Mouse (Mus musculus) limb, embryonic 15.5 days (tissue): ENCODE data around the gene Msmp. TPM values are rescaled to one million over a fixed set of nuclear protein-coding genes. Genes with fewer than 3 reads are reported as not detected.
A peak's percentile ranks its signal among the peaks of the same experiment; 100 is the strongest.

Source experiments
- ATAC-seq: fragments of 200-750 bp; cut with Nextera tagmentation; 2 replicates; pipeline ENCODE4 v1.8.0; 2017; ENCODE audit warnings: low read depth, moderate TSS enrichment; ENCODE audit not compliant: insufficient number of reproducible peaks, low FRiP score, low TSS enrichment
- H3K27ac ChIP-seq: fragments of 300-500 bp; sonication (generic); 2 replicates; pipeline ENCODE4 v1.5.1; 2015; ENCODE audit warnings: moderate library complexity, mild to moderate bottlenecking, inconsistent platforms
- H3K27me3 ChIP-seq: fragments of 300-500 bp; sonication (generic); 2 replicates; pipeline ENCODE4 v1.6.1; 2015; ENCODE audit warnings: inconsistent platforms
- H3K36me3 ChIP-seq: fragments of 300-500 bp; sonication (generic); 2 replicates; pipeline ENCODE4 v1.6.1; 2015; ENCODE audit warnings: inconsistent platforms
- H3K4me1 ChIP-seq: fragments of 300-500 bp; sonication (generic); 2 replicates; pipeline ENCODE4 v1.6.1; 2015; ENCODE audit warnings: inconsistent platforms
- H3K4me2 ChIP-seq: fragments of 300-500 bp; sonication (generic); 2 replicates; pipeline ENCODE4 v1.6.1; 2015; ENCODE audit warnings: mild to moderate bottlenecking, inconsistent platforms
- H3K4me3 ChIP-seq: fragments of 300-500 bp; sonication (generic); 2 replicates; pipeline ENCODE4 v1.5.1; 2015; ENCODE audit warnings: mild to moderate bottlenecking, inconsistent platforms
- H3K9ac ChIP-seq: fragments of 300-500 bp; sonication (generic); 2 replicates; pipeline ENCODE4 v1.6.1; 2015; ENCODE audit warnings: inconsistent platforms
- H3K9me3 ChIP-seq: fragments of 300-500 bp; sonication (generic); 2 replicates; pipeline ENCODE4 v1.6.1; 2016; ENCODE audit warnings: inconsistent platforms
- WGBS: fragments of 180-500 bp; shearing (Covaris S2); methylation state at CpG from one replicate; pipeline ENCODE4 v1.1.7; 2015; 5-methylcytosine and 5-hydroxymethylcytosine counted together
- polyA plus RNA-seq: library from polyadenylated mRNA; unstranded; fragments of >200 nt; fragmentation: Nextera tagmentation; extraction: Ambion mirVana; gene quantifications from 2 replicates; pipeline ENCODE4 v1.2.1, GENCODE M21; 2015

Gene Msmp
- polyA plus RNA-seq, 1 experiment from 2014 or later, result 2.0 TPM

DNA sequence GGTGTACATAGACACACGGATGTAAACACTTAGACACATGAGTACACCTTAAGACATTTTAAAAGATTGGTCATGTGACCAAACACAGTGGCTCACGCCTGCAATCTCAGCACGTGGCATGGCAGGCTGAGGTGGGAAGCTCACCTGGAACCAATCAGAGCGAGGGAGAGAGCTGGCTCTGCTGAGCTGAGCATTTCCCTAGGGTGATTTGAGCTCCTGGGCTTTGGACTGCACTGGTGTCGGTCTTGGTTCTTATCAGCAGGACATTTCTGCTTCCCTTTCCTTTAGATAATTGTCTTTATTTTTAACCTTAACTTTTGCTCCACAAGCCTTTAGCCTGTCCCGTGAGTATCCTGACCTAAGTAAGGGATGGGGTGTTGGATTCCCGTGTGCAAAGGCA is 3.4 kb upstream of the Msmp start:
- peaks cover 8% of the 10 kb centered on the region for H3K4me1 ChIP-seq
- no peaks in the 10 kb centered on the region for H3K27me3 ChIP-seq
- H3K4me3 ChIP-seq, result no peak overlapping the region
- no peaks in the 10 kb centered on the region for H3K9me3 ChIP-seq
- ATAC-seq, result no peak
- no peak overlapping the region for H3K27ac ChIP-seq
- WGBS, result 41% methylated on average over 7 of the region's 7 CpGs
- H3K9ac ChIP-seq, result no peak overlapping the region
- peaks cover 16% of the 10 kb centered on the region for H3K36me3 ChIP-seq
- no peak overlapping the region for H3K4me2 ChIP-seq

DNA sequence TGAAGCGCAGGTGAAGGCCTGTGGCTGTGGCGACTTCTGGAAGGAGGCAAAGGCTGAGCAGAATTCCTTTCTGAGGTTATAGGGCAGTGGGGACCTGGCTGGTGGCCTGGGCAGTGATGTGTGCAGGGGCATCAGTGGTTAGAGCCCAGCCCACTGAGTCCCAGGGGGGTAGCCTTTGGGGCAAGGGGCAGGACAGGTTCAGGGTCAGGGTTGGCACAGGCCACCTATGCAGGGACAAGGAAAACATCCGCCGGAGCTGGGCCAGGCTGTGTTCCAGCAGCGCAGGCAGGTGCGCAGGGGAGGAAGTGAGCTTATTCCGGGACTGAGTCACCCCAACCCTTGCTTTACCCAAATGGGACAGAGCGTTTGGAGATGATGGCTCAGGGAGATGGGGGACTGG is 2.1 kb upstream of the Msmp start:
- Histone ChIP-seq H3K4me1 (peaks cover 8% of the 10 kb centered on the region), H3K36me3 (peaks cover 28% of the 10 kb centered on the region), H3K9ac (no peak overlapping the region), H3K27me3 (no peaks in the 10 kb centered on the region), H3K27ac (no peak overlapping the region), H3K4me3 (no peak overlapping the region), H3K4me2 (no peak overlapping the region), H3K9me3 (no peaks in the 10 kb centered on the region)
- 60% methylated on average over 8 of the region's 8 CpGs for WGBS
- ATAC-seq, result no peak

DNA sequence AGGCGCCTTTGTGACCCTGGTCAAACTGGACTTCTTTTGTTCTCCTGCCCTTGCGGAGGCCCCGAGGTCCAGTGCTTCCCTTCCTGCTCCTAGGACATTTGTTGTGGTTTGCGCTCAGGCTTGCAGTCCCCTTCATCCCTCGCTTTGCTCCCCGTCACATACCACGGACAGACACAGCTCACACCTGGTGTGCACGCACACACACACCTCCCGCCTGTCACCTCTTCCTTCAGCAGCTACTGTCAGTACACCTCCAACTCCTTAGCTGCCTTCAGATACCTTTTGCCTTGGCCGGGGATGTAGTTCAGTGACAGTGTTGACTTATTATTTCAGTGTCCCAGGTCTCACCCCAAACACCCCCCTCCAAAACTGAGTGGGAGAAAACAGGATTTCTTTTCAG is 1.4 kb upstream of the Msmp start:
- no peak overlapping the region for H3K4me3 ChIP-seq
- ATAC-seq, result no peak
- no peak overlapping the region for H3K27ac ChIP-seq
- peaks cover 35% of the 10 kb centered on the region for H3K36me3 ChIP-seq
- no peaks in the 10 kb centered on the region for H3K9me3 ChIP-seq
- 69% methylated on average over 10 of the region's 10 CpGs for WGBS
- H3K27me3 ChIP-seq, result no peaks in the 10 kb centered on the region
- H3K4me1 ChIP-seq, result peaks cover 8% of the 10 kb centered on the region
- no peak overlapping the region for H3K9ac ChIP-seq
- no peak overlapping the region for H3K4me2 ChIP-seq

DNA sequence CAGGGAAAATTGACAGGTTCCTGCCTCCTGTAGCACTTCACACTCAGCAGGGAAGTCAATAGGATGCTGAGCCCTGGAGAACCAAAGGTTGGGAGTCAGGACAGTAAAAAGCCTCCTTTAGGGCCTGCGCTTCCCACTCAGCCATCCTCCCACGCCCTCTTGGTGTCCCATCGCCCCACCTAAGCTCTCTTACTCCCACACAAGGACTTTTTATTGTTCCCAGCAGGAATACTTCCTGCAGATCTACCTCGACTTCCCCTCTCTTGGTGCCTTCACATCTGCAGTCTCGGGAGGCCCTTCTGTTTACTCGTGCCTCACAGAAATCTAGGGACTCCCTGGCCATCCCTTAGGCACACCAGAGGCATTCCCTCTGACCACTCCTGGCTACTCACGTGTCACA is 873 bp downstream of the Msmp start:
- Histone ChIP-seq H3K27me3 (no peaks in the 10 kb centered on the region), H3K4me2 (no peak overlapping the region), H3K9ac (no peak overlapping the region), H3K4me1 (peaks cover 19% of the 10 kb centered on the region), H3K9me3 (no peaks in the 10 kb centered on the region), H3K36me3 (peaks cover 41% of the 10 kb centered on the region), H3K4me3 (no peak overlapping the region), H3K27ac (no peak overlapping the region)
- WGBS, result 75% methylated on average over 7 of the region's 7 CpGs
- ATAC-seq, result no peak

DNA sequence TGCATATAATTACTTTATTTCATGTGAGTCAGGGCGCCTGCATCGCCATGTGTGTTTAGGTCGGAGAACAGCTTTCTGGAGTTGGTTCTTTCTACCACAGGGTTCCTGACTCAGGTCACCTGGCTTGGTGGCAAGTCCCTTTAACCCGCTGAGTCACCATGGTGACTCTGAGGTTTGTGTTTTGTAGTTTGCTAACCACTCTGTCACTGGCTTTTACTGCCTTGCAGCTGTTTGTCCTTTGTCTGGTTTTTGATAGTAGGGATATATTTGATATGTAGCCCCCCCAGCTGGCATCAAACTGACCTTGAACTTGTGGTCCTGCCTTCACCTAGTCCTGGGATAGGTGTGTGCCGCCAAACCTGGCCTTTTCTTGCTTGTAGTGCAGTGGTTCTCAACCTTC is 2.1 kb downstream of the Msmp start:
- peaks cover 29% of the 10 kb centered on the region for H3K4me1 ChIP-seq
- ATAC-seq, result no peak
- no peak overlapping the region for H3K27ac ChIP-seq
- no peak overlapping the region for H3K4me3 ChIP-seq
- no peaks in the 10 kb centered on the region for H3K9me3 ChIP-seq
- H3K27me3 ChIP-seq, result no peaks in the 10 kb centered on the region
- H3K9ac ChIP-seq, result no peak overlapping the region
- H3K4me2 ChIP-seq, result no peak overlapping the region
- peaks cover 41% of the 10 kb centered on the region for H3K36me3 ChIP-seq
- WGBS, result 86% methylated on average over 5 of the region's 5 CpGs

DNA sequence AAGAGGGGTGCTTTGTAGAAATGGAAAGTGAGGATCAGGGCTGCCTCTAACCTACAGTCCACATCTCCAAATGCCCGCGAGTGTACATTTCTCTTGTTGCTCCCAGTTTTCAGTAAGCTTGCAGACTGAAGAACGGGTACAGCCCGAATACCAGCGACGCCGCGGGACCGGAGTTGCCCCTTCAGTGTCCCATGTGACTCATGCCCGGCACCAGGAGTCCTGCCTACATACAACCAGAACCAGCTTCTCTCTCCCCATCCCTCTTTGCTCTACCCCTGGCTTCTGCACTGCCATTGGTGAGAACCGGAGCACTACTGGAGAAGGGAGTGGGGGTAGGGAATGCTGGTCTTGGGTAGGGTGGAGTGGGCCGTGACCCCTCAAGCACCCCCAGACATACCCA is 2.9 kb downstream of the Msmp start:
- no peaks in the 10 kb centered on the region for H3K27me3 ChIP-seq
- H3K9ac ChIP-seq, result no peak overlapping the region
- no peak overlapping the region for H3K4me3 ChIP-seq
- WGBS, result 92% methylated on average over 12 of the region's 12 CpGs
- no peaks in the 10 kb centered on the region for H3K9me3 ChIP-seq
- peaks cover 41% of the 10 kb centered on the region for H3K36me3 ChIP-seq
- ATAC-seq, result no peak
- no peak overlapping the region for H3K4me2 ChIP-seq
- no peak overlapping the region for H3K27ac ChIP-seq
- peaks cover 37% of the 10 kb centered on the region for H3K4me1 ChIP-seq

DNA sequence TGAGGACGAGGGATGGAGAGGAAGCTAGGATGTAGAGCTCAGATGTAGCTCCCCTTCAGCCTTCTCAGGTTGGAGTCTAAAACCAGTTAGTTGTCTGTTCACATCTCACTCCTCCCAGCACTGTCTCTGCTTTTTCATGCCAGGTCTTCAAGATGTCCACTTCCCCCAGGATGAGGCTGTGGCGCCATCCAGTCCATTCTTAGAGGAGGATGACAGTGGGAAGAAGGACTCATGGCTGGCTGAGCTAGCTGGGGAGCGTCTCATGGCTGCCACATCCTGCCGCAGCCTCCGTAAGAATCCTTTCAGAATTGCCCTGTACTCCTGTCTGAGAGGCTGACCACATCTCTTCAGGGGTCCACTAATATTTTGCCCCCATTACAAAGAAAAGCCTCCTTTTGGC is 3.6 kb downstream of the Msmp start:
- Histone ChIP-seq H3K4me3 (no peak overlapping the region), H3K27ac (no peak overlapping the region), H3K9me3 (no peaks in the 10 kb centered on the region), H3K36me3 (peaks cover 41% of the 10 kb centered on the region), H3K27me3 (no peaks in the 10 kb centered on the region), H3K9ac (no peak overlapping the region), H3K4me1 (peaks cover 40% of the 10 kb centered on the region), H3K4me2 (no peak overlapping the region)
- WGBS, result 90% methylated on average over 5 of the region's 5 CpGs
- ATAC-seq, result no peak

DNA sequence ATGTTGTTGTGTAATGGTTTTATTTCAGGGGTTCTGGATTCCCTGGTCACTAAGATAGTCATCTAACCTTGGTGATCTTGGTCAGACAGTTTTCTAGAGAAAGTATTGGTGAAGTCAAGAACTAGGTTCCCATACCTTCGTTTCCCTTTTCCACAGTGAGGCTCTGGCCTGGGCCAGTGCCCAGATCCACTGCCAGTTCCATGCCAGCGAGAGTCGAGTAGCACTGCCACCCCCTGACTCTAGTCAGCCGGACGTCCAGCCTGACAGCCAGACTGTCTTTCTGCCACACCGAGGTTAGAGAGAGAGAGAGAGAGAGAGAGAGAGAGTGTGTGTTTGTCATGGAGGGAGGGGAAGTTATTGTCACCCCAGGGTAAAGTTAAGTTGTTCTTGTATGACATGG is 4.6 kb downstream of the Msmp start:
- no peak overlapping the region for H3K27ac ChIP-seq
- H3K36me3 ChIP-seq, result peaks cover 41% of the 10 kb centered on the region

DNA sequence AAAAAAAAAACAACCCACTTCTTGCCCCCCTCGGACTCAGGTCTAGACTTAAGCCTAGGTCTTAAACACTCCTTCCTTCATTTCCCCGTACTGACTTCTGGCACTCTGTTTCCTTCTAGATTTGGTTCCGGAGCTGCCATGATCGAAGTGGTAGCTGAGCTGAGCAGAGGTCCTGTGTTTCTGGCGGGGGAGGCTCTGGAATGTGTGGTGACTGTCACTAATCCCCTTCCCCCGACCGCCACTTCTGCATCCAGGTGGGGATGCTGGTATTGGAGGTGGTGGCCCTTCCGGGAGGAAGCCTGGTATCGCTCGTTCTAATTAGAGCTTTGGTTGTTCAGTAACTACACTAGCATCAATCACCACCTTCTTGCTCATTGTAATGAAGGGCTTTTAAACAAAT is 5.0 kb downstream of the Msmp start:
- peaks cover 41% of the 10 kb centered on the region for H3K36me3 ChIP-seq
- H3K9me3 ChIP-seq, result no peaks in the 10 kb centered on the region
- peak overlapping the region; percentile 56 for H3K9ac ChIP-seq
- WGBS, result 1% methylated on average over 10 of the region's 10 CpGs
- H3K4me1 ChIP-seq, result peaks cover 38% of the 10 kb centered on the region
- H3K27ac ChIP-seq, result peak overlapping the region; percentile 90; the same call in 1 of the 2 replicates
- H3K4me3 ChIP-seq, result peak overlapping the region; percentile 90
- H3K4me2 ChIP-seq, result peak overlapping the region; percentile 86
- no peaks in the 10 kb centered on the region for H3K27me3 ChIP-seq
- ATAC-seq, result no peak

More for the DNA sequence above, 4.6 kb downstream of the Msmp start:
- Histone ChIP-seq H3K27me3 (no peaks in the 10 kb centered on the region), H3K4me1 (peaks cover 42% of the 10 kb centered on the region), H3K4me3 (peak overlapping the region; percentile 90), H3K9me3 (no peaks in the 10 kb centered on the region), H3K9ac (no peak overlapping the region), H3K4me2 (peak overlapping the region; percentile 86)
- WGBS, result 79% methylated on average over 6 of the region's 6 CpGs
- no peak for ATAC-seq

DNA sequence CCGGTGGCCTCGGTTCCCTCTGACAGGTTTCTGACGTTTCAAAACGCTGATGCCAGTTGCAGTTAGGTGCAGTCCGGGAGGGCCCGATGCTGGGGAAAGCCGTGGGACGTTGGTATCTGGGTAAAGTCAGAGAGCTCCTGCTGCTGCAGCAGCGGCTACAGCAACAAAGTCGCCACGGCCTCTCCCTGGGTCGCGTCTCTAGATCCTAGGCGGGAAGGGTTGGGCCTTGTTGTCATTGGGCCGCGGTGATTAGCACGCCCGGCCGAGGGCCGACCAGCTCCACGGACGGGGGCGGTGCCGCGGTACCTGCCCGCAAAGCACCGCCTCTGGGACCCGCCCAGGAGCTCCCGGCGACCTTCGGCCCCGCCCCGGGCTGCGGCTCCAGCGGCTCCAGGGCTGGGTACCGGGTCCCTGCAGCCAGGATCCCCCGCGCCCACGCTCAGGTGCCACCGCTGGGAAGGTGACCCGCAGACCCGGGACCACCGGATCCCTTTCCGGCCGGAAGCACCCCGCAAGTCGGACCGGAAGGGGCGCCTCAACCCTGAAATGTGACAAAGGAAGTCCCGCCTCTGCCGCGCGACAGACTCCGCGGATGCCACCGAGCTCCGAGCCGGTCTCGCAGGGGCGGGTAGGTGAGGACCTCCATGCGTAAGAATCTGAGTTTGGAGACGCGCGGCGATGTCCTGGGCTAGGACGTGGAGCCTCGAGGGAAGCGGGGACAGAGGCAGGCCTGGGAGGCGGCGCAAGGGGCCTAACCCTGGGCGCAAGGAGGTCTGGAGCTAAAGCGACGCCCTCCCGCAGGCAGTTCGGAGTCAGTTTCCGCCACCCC is 5.7 kb downstream of the Msmp start, which contains the start of the genes Rgp1 and Gba2:
TSS of gene Rgp1 (plus strand) at position 340 of the 829 bp plus-strand sequence.
TSS of gene Gba2 (minus strand) at position 498 of the 829 bp plus-strand sequence.
- Histone ChIP-seq H3K27me3 (no peaks in the 10 kb centered on the region), H3K4me3 (peak within 1 kb of the TSS; percentile 90), H3K4me2 (peak within 1 kb of the TSS; percentile 86), H3K9me3 (no peaks in the 10 kb centered on the region), H3K9ac (peak within 1 kb of the TSS; percentile 56), H3K36me3 (peaks cover 41% of the 10 kb centered on the region), H3K4me1 (peaks cover 38% of the 10 kb centered on the region), H3K27ac (peak within 1 kb of the TSS; percentile 90)
- whole genome bisulfite sequencing, result under 1% methylated on average over 76 of the region's 76 CpGs
- ATAC-seq, result peak; percentile 86

DNA sequence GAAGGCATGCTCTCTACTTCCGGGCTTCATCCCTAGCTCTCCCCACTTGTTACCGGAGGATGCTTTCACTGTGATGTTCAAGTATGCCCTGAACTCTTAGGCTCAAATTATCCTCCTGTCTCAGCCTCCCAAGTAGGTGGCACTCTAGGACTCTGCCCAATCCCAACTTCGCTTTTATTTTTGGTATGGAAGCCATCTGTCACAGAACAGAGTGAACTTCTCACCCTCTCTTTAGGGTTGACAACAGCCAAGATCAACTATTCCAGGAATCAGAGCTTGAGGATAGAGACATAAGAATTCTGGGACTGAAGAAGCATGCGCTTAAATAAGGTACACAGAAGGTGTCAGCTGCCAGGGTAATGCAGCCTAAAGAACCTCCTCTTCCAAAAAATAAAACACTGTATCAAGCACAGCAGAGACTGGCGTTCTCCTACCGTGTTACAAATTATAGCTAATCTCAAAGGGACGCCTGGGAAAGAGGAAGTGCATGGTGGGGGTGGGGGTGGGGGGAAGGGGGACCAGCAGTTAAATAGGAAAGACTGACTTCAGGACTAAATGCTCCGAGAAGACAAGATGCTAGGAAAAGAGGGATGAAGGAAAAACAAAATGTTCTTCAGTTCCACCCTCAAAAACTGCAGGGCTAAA is 6.9 kb downstream of the Msmp start:
- Histone ChIP-seq H3K27ac (no peak overlapping the region), H3K9ac (peak overlapping the region; percentile 56), H3K4me1 (peaks cover 38% of the 10 kb centered on the region), H3K27me3 (no peaks in the 10 kb centered on the region), H3K36me3 (peaks cover 42% of the 10 kb centered on the region), H3K4me3 (peak overlapping the region; percentile 90), H3K9me3 (no peaks in the 10 kb centered on the region), H3K4me2 (peak overlapping the region; percentile 86)
- ATAC-seq, result no peak
- 36% methylated on average over 8 of the region's 8 CpGs for WGBS

DNA sequence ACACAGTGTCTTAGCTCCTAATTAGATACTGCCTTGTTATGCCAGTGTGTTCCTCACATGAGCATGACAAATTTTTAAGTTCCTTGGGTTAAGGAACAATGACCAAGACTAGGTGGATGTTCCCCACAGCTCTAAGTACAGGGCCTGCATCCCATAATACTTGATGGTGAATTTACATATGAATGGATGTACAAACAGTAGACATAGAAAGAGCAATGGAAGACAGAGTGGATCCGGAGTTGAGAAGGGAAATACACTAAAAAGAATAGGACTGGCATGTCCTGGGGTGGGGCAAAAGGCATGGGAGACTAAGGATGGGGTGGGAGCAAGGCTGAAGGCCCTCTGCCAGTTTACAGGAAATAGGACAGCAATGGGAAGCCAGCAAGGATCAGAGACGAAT is 8.9 kb downstream of the Msmp start:
- no peak overlapping the region for H3K9ac ChIP-seq
- no peaks in the 10 kb centered on the region for H3K27me3 ChIP-seq
- H3K9me3 ChIP-seq, result no peaks in the 10 kb centered on the region
- H3K27ac ChIP-seq, result no peak overlapping the region
- 75% methylated on average over 2 of the region's 2 CpGs for WGBS
- peaks cover 38% of the 10 kb centered on the region for H3K4me1 ChIP-seq
- H3K4me3 ChIP-seq, result no peak overlapping the region
- H3K4me2 ChIP-seq, result no peak overlapping the region
- peaks cover 41% of the 10 kb centered on the region for H3K36me3 ChIP-seq
- no peak for ATAC-seq
